15 mouse cellular contexts compared by ENCODE assay signal in genomic region chr1:84525514-84525913, GRCm38 (mm10).
"Had no signal": no experiment of that assay in that cellular context is flagged by ENCODE, and none has a peak within 500 bp of the region (broad histone marks: within the 10 kb centered on the region; RNA-seq: fewer than 3 reads in every experiment).

No protein-coding gene starts in this region.

- ATAC-seq: inflammation-experienced regulatory T-cells, adult 6 months; intestine, postnatal 0 days; liver, postnatal 0 days had no signal

- H3K4me3 ChIP-seq: limb, embryonic 12.5 days; liver, embryonic 13.5 days; midbrain, embryonic 10.5 days; myocyte; neural tube, embryonic 15.5 days had no signal

- H3K27me3 ChIP-seq: liver, embryonic 13.5 days; neural tube, embryonic 15.5 days had no signal

- H3K4me1 ChIP-seq: limb, embryonic 12.5 days; liver, embryonic 13.5 days; midbrain, embryonic 10.5 days; neural tube, embryonic 15.5 days had no signal

- H3K9ac ChIP-seq: limb, embryonic 12.5 days; liver, embryonic 13.5 days; liver, postnatal 0 days; neural tube, embryonic 15.5 days had no signal

- H3K4me2 ChIP-seq: limb, embryonic 12.5 days; liver, embryonic 13.5 days; neural tube, embryonic 15.5 days had no signal

- H3K36me3 ChIP-seq: limb, embryonic 12.5 days; liver, embryonic 13.5 days; midbrain, embryonic 10.5 days; neural tube, embryonic 15.5 days had no signal

- DNase-seq: layer of hippocampus, postnatal 36 days; liver; liver, embryonic 13.5 days; liver, postnatal 0 days; midbrain, embryonic 14.5 days; right cerebral cortex, adult 18-20 months; right cerebral cortex, postnatal 25 days; thymus, postnatal 36 days had no signal

- H3K27ac ChIP-seq: kidney, postnatal 0 days; limb, embryonic 12.5 days; liver, embryonic 13.5 days; midbrain, embryonic 10.5 days had no signal

- H3K9me3 ChIP-seq: limb, embryonic 12.5 days; liver, embryonic 13.5 days; midbrain, embryonic 10.5 days; neural tube, embryonic 15.5 days had no signal
